Mouse (Mus musculus) induced T-regulatory cell, adult 2 months (primary cell): Measurements from ENCODE around the gene Cep350.
A peak's percentile ranks its signal among the peaks of the same experiment; 100 is the strongest.
"Not testable (repeated sequence)": the region's sequence is repeated elsewhere in the genome, so short reads cannot be mapped to it uniquely, and the experiment has no call there.

Experiments used
- DNase-seq: peaks from one replicate; pipeline ENCODE4 v3.0.0-alpha.2; 2012; ENCODE audit warnings: low read depth

Gene Cep350

GRCm38 (mm10) chr1:155886846-155887245 lies 86.2 kb downstream of the Cep350 start:
- DNase-seq, result no peak

- DNase-seq, result not testable (repeated sequence)
These were observed 90.3 kb downstream of the Cep350 start for GRCm38 (mm10) chr1:155882646-155883231.

GRCm38 (mm10) chr1:155879596-155879995 lies 93.5 kb downstream of the Cep350 start:
- no peak for DNase-seq

- DNase-seq, result no peak
These were observed 110.1 kb downstream of the Cep350 start for GRCm38 (mm10) chr1:155862967-155863366.

DNA sequence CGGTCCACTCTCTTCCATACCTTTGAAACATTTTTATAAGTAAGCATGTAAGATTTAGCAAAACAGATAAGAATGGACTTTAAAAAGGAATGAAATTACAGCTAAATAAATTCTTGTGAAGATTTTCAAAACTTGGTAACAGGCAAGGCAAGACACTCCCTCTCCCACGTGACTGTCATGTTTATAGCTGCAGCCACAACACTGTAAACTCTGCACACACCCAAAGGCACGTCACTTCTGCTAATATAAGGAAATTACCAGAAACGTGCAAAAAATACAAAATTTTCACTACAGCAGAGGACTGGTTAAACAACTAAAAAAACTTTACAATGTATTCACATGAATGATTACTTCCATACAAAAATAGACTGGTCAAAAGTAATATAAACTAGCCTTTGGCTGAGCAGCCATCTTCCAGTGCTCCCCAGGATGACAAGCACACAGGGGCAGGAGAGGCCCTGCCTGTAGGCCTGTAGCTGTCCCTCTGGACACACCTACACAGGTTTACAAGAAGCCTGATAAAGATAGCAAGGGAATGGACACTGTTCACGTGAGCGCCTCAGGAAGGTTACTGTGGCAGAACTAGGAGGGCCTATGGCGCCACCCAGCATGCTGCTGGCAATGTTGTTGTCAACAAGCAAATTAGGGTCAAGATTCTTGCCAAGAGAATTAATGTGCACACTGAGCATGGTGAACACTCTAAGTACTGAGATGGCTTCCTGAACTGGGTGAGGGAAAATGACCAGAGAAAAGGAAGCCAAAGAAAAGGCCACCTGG lies 117.9 kb downstream of the Cep350 start:
- DNase-seq, result no peak

GRCm38 (mm10) chr1:155853009-155853408 lies 120.0 kb downstream of the Cep350 start:
- DNase-seq, result no peak

DNA sequence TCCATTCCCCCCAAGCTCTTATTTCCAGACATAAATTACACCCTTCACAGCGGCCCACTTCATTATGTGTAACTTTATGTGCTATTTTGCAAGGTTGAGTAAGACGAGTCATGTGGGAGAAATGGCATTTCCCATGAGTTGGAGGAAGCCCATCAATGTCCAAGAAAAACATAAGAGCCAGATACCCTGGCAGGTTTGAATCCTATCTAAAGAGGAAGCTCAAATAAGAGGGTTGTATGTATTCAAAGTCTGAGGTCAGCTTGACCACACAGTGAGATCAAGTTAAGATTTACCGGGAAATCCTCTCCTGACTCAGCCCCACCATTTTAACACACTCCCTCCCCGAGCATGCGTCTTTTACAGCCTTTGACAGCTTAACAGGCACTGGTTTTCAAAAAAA lies 128.8 kb downstream of the Cep350 start:
- DNase-seq, result no peak

DNA sequence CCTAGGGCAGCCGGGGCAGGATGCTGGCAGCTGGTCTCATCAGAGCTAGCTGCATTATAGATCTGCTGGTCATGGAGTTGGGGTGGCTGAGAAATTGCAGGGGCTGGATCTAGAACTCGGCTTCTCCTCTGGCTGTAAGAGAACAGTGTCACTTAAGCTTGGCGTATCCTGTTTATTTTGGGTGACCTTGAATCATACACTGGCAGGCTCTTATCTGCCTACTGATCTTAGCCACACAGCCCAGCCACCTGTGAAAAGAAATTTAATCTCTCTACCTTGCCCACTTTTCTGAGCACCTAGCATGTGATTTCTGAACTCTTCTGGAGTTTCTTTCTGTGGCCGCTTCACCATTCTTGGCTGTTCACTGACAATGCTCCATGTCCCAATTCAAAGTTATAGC lies 129.5 kb downstream of the Cep350 start:
- DNase-seq, result peak; percentile 15

GRCm38 (mm10) chr1:155835667-155836066 lies 137.4 kb downstream of the Cep350 start:
- DNase-seq, result no peak

DNA sequence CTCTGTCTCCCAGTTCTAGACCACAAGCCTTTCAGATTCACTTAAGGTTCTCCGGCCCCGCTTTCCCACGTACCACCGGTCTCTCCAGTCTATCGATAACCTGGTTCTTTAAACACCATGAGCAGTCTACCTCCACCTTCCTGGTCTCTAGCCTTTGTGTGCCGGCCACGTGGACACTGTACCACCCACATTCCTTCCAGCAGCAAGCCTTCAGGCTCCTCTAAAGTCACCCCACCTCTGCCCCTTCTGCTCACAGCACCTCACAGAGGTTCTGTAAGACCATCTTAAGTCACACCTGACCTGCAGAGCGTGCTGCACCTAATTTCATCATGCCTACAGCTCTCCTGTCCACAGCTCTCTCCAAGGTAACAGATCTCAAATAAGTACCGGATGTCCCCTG lies 139.4 kb downstream of the Cep350 start:
- no peak for DNase-seq

DNA sequence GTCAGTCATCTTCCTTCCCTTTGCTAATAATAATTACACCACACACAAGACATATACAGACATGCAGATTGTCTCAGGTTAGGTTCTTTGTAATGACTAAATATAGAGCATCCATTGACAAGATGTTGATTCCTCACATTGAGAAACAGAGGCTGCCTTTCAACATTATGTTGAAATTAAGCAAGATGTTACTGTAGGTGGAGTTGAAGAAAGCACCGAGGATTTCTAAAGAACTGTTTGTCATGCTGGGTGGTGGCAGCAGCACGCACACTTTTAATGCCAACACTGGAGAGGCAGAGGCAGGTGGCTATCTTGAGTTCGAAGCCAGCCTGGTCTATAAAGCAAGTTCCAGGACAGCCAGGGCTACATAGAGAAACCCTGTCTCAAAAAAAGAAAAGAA lies 141.1 kb downstream of the Cep350 start:
- no peak for DNase-seq

DNA sequence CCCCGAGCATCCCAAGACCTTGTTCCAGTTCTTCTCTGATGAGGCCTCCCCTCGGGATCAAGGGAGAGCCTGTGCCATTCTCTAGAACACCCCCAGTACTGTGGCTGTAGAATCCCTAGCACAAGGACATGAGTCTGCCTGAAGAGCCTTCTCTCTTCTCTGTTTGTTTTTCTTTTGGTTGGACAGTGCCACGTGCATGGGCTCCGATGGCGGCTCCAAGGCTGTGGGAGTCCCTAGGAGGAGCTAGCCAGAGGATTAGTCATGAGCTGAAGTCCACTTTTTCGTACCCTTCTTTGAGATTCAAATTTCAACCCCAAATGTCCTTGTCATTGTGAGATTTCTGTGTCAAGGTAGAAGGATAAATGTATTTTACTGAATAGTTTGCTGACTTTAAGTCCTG lies 142.2 kb downstream of the Cep350 start:
- DNase-seq, result no peak

DNA sequence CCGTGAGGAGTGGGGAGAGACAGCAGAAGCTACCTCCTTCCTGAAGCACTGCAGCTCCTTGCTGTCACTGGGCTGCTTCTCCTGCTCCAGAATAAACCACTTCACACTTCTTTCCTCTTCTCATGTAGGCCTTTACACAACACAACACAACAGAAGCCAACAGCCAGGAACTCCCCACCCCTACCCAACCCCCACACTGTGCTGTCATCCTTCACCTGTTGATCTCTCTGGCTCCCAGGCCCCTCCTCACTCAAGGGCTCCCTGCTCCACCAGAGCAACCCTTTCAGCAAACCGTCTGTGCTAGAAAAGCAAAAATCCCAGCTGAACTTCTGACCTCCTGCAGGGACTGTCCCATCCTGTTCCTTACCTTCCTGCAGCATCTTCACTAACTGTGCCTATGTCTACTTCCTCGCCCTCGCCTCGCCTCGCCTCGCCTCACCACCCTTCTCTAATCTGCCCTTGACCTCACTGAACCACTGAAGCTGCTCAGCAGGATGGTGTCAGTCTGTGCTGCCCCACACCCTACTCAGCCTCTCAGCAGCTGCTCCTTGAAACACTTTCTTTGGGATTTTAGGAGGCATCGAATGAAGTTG lies 145.3 kb downstream of the Cep350 start:
- DNase-seq, result no peak

- DNase-seq, result no peak
These were observed 146.2 kb downstream of the Cep350 start for GRCm38 (mm10) chr1:155826803-155827395.

GRCm38 (mm10) chr1:155825940-155826716 lies 146.9 kb downstream of the Cep350 start:
- DNase-seq, result no peak

DNA sequence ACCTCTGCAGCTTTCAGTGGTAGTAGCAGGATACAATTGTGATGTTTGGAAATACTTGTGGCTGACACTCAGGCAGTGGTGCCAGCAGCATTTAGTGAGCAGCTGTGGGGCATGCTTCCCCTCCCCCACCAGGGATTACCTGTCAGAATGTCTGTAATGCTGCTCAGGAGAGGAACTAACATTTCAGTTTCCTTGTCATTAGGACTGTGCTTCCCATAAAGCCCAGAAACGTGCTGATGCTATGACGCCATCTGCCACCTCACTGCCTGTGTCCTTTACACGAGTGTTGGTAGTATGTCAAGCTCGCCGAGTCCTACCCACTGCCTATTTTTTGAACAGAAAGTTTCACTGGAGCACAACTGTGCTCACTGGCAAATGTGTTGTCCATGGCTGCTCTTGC lies 152.4 kb downstream of the Cep350 start:
- no peak for DNase-seq

GRCm38 (mm10) chr1:155816167-155816566 lies 156.9 kb downstream of the Cep350 start:
- no peak for DNase-seq

DNA sequence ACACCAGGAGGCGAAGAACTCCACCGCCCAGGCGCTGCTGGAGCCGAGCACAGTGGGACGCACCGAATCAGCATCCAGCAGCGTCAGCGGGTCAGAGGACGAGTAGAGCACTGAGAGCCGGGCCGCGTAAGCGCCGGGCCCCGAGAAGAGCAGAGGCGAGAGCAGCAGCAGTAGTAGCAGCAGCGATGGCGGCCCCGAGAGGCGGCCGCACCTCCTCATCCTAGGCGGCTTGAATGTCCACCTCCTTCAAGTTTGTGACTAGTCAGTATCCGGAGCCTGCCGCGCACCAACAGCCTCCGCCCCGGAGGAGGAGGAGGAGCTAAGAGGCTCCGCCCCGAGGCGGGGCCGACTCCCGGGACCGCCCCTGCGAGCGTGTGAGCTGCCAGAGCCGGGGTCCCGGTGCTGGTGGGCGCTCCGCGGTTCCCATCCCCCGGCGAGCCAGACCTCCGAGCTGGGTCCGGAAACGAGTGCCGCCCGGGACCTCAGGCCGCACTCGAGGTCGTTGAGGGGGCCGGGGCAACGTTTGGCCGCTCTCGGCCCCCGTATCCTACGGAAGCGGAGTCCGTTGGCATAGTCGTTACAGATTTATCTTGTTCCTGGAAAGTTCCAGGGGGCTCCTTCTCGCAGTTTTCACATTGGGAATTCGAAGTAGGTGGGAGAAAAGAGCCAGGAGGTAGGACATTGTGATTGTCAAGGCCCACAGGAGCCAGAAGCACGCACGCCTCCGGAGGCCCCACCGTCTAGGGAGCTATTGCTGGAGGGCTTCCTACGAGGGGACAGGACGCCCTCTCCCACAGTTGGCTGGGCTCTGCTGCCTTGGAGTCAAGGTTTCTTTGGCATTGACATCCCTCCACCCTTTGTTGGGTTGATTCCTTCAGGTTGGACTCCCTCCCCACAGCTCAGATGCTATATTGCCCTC lies 160.2 kb downstream of the Cep350 start, which contains the start of gene Qsox1:
TSS of gene Qsox1 (minus strand) at position 309 of the 919 bp plus-strand sequence.
- peak; percentile 95 for DNase-seq

DNA sequence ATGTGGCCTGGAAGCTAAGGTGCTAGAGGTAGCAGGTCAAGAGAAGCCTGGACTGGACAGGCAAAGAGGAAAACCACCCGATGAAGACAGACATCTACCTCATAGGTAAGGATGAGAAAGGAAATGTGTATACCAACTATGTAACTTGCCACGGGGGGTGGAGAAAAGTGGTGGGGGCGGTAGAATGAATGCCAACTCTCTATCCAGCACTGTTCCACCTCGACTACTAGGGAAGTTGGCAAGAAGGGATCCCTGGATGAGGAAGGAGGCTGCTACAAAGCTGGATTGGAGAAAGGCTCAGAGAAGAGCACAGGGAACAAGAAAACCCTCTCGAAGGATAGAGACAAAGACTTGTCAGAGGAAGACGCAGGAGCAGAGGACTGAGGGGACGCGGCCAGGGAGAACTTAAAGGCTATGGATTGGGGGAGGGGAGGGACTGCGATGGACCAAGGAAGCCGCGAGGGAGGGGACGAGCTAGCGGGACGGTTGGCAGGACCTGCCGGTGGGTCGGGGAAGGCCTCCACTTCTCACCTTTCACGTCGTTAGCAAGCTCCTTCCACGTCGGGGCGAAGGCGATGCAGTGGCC lies 161.0 kb downstream of the Cep350 start:
- no peak for DNase-seq

- no peak for DNase-seq
These were observed 162.4 kb downstream of the Cep350 start for GRCm38 (mm10) chr1:155810616-155811015.
